Mouse (Mus musculus) left cerebral cortex, adult 9 months (tissue): ENCODE data around the gene Plvap.

Source experiments
- DNase-seq, 2 experiments: peaks; one replicate each; pipeline ENCODE4 v3.0.0; 2022; ENCODE audit warnings: low spot score in 2 of 2

Plvap gene

DNA sequence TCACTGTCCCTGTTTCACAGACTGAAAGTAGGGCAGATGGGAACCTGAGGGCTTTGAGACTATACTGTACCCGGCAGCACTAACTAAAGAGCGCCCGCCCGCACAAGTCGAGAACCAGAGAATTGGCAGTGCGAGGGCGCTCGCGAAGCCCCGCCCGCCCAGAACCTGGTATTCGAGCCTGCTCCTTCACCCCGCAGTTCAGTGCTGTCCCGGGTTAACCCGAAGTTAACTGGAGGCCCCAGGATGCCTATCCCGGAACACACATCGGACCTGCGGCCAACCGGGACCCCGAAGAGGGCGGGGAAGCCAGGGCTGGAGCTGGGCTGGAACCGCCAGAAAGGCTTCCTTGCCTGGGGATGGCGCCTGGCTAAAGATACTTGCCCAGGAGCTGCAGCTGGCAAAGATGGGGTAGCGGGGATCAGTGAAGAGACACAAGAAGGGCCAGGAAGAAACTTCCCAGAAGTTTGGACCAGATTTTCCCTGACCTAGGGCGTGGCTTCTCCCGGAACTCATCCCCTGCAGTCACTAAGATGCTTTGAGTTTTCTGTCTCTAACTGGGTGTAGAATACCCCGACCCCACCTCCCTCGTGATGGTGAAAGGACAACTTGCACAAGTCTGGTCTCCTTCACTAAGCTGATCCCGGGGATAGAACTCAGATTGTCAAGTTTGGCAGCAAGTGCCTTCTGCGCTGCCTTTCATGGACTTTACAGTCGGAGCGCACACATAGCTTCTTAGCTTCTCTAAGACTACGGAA is 23.7 kb downstream of the Plvap start, which contains the start of gene Gtpbp3:
TSS of gene Gtpbp3 (plus strand) at position 413 of the 755 bp plus-strand sequence.
- DNase-seq, result peak in 1 of 2 experiments; percentile 72

DNA sequence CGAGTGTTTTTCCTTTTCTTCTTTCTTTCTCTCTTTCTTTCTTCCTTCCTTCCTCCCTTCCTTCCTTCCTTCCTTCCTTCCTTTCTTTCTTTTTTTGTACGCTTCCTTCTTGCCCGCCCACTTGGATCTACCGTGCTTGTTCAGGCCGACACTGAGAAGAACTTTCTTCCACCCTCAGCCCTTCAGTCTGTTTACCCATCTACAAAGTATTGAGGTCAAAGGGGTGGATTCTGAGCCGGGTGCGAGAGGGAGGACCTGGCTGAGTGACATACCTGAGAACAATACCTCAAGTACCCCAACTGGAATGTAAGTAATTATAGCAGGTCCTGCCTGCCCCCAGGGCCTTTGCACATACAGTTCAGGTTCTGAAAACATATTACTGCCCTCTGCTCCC is 25.4 kb downstream of the Plvap start:
- DNase-seq, result no peak

DNA sequence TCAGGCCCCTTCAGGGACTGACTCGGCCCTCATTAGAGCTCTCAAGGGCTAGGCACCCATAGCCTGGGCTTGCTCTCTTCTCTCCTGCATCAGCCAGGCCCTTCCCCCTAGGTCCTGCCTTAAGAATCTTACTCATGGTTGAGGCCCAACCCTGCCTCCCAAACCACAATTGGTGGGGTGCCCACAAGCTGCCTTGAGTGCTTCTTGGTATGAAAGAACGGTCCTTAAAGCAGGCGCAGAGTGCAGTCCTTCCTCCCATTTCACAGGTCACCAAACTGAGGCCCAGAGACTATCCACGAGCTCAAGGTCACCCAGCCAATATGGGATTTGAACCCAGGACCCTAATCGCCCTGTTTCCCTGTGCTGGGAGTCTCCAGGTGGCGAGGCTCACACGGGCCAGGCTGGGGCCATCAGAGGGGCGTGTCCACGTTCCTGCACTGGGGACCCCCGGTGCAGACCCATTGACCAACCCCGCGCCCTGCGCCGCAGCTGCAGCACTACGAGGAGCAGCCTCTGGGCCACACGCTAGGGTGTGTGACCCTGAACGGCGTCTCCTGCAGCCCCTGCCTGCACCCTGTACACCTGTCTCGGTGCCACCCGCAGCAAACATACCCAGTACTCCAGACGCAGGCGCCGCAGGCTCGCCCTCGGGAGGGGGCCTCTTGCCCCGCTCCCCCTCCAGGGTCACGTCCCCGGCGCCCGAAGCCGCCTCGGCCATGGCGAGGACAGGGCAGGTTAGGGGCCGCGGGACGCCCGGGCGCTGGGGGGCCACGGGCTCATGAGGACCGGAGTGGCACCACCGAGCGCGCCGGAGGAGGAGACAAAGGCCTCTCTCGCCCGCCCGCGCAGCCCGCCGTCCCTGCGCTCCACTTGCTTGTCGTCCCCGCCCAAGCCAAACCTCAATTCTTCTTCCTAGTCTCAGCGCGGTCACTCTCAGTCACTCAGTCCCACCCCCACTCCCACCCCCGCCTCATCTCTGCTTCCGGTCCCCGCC is 26.1 kb downstream of the Plvap start, which contains the start of gene Ano8:
TSS of gene Ano8 (minus strand) at position 822 of the 994 bp plus-strand sequence.
- peak in 1 of 2 experiments; percentile 89 for DNase-seq

DNA sequence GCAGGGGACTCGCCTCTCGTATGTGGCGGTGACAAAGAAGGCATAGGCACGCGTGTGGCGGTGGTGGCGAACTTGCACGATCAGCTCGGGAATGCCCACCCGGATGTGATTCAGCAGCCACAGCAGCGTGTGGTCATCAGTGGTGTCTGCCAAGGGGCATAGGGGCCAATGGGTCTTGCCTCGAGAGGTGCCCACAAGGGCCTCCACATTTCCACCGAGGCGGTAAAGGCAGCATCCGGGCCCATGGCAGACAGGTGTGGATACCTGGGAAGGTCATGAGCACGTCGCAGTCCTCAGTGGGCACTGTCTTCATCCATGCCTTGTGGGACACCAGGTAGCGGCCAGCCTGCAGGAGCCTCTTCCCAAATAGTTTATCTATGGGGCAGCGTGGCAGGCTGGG is 26.8 kb downstream of the Plvap start:
- no peak for DNase-seq

DNA sequence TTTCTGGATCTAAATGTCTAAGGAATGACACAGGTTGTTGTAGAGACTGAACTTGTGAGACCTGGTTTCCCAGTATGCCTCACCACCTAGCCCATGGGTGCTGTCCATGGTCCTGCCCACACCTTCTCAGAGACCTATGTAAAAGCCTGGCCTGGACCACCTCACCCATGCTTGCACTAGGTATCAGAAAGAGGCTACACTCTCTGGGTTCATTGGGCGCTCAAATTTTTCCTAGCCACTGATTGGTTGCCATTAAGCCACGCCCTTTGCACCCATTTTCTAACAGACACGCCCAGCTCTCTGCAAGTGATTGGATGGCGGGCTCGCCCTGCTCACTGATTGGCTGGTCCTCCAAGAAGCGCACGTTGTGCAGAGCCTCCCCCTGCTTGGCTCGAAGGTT is 27.6 kb downstream of the Plvap start:
- DNase-seq, result no peak

DNA sequence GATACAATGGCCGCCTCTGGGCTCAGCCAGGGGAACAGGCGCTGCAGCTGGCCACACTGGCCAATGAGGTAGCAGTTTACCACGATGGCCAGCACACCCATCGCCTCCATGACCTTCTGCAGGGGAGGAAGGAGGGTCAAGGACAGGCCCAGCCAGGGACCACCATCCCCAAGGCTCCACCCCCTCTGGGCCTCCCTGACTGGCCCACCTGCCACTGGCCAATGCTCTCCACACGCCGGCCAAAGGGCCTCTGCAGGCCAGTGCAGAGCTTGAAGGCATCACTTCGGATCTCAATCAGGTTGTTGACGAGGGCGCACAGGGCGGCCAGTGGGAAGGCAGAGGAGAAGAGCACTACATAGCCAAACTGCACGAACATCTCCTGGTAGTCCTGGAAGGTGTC is 32.6 kb downstream of the Plvap start:
- DNase-seq, result no peak

DNA sequence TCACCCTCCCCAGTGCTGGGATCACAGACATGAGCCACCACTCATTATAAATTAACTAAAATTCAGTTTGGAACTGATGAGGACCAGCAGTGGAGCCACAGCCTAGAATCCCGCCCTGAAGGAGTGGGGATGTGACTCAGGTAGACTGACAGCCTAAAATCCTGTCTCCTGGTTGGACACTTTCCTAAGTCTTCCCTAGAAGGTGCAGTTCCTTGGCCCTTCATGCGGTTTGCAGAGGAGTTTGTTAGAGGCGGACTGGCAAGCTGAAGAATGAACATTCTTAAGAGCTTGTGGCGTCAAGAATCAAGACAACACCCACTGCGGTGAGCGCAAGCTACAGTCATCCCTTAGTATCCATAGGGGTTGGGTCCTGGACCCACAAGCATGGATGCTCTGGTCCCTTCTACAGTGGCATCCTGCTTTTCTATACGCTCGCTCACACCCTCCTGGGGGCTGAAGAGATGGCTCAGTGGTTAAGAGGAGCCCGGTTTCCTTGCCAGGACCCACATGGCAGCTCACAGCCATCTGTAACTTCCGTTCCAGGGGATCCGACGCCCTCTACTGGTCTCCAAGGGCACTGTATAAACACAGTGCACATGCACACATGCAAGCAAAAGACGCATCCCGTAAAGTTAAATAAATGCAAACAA is 34.2 kb downstream of the Plvap start:
- no peak for DNase-seq

DNA sequence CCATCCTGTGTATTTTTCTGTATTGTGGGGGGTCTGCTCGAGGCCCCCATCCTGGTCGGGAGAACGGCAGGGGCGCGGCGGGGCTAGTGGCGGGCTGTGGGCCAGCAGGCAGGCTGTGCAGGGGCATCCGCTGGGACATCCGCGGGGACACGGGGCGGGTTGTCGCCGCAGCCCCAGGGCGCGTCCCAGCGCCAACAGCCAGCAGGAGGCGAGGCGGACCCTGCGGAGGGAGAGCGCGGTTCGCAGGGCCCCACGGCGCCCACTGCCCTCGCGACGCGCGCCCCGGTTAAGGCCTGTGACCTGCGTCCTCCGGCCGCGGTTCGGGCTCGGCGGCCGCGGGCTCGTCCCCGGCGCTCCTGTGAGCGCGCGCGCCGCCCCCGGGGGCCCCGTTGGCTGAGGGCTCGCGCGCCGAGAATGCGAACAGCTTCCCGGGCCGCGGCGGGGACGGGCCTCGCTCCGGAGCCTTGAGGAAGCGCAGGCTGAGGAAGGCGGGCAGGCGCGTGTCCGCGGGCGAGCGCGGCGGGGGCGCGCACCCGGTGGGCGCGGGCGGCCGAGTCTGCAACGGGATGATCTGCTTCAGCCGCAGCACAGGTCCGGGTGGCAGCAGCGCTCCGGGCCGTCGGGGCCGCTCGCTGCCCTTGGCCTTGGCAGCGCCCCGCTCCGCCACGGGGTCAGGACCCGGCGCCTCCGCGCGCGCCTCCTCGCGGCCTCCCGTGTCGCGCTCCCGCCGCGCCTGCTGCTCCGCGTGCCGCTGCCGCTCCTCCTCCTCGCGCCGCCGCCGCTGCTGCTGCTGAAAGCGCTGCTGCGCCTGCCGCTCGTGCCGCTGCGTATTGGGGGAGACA is 35.2 kb downstream of the Plvap start:
- DNase-seq, result peak in 1 of 2 experiments; percentile 75

DNA sequence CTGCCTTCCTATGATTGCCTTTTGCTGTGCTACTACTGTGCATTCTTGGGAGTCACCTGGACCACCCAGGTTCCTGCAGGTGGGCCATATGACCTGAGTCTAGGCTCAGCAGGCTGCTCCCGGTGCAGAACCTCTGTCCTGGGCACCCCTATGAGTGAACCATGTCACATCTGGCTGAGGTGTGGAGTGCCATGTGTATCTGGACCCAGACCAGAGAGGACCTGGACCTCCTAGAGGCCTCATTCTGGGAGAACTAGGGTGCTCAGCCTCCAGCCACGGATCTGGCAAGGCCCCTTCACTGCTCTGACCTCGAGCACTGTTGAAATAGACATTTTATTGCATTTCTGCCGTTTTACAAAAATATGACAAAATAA is 35.9 kb downstream of the Plvap start:
- no peak for DNase-seq

DNA sequence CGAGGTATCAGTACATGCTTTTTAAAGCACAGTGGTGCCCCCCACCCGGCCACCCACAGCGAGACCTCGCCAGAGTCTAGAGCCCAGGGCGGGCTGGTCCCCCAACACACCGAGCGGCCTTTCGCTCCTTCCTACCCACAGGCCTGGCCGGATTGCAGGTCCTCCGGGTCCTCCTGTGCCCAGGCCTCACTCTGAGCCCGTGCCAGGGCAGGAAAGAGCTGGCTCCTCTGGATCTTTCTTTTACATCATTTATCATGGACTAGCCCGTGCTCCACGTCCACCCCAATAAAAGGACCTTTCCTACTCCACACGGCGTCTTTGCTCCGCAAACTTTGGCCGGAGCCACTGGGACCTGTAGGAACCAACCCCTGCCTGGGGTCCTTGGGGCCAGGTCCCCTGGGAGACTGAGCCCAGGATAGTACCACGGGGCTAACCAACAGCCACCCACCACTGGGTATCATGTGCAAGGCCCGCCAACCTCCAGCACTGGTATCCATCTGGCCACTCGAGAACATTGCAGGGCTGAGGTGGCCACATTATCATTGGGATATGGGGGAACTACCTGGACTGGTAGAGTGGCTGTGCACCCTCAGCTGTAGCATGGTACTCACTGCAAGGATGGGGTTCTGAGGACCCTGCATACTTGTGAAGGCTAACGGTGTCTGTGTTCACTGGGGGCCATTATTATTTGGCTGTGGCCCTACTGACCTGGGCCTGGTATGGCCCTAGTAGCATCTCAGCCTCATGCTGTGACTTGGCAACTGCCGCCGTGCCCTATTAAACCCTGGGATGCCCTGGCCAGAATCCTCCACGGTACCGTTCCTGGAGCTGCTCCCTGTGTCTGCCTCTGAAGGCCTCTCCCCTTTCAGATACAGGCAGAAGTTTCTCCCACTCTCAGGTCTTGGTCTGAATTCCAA is 36.5 kb downstream of the Plvap start:
- DNase-seq, result no peak

DNA sequence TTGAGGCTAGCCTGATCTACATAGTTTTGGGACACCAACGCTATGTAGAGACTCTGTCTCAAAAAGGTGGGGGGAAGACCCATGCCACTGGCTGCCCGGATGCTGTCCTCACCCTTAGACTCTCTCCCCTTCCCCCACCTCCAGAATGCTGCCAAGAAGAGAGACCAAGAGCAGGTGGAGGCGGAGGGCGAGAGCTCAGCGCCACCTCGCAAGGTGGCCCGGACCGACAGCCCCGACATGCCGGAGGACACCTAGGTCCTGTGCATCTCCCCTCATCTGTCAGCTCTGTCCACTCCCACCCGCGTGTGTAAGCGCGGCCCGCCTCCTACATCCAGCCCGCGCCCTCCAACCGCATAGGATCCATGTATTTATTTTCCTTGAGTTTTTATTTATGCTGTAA is 37.2 kb downstream of the Plvap start:
- no peak for DNase-seq

DNA sequence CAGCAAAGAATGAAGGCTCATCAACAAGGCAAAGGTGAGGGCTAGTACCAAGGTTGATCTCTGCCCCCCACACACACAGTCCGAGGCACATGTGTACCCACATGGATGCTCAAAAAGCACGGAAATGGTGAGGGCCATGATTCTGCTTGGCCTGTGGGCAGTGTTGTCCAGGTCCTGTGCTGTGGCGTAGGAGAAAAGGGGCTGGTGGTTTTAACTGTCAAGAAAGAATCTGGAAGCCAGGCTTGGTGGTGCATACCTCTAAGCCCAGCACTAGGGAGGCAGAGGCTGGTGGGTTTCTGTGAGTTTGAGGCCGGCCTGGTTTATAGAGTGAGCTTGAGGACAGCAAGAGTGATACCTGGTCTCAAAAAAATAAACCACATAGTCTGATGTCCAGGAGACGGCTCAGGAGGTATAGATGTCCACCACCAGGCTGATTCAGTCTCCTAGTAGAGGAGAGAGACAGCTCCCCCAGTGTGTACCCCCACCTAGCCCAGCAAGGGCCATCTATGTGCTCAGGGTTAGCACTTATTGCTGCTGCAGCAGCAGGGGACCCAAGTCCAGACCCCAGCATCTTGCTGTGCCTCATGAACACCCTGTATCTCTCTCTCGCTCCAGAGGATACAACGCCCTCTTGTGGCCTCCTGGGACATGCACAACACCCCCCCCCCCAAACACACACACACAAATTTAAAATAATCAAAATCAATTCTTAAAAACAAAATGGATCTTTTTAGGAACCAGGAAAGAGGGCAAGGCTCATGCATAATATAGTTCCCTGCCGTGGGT is 38.8 kb downstream of the Plvap start:
- no peak for DNase-seq

DNA sequence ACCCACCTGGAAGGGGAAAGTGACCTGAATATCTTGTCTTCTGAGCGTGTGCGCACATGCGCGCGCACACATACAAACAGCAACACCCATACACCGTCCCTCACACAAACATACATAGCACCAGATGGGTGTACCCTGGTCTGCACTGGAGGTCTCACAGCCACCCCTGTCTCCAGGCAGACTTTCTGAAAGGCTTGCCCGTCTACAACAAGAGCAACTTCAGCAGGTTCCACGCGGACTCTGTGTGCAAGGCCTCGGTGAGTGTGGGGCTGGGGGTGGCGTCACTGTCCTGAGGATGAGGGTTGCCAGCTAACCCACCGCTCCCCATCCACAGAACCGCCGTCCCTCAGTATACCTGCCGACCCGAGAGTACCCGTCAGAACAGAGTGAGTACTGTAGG is 39.7 kb downstream of the Plvap start:
- no peak for DNase-seq

DNA sequence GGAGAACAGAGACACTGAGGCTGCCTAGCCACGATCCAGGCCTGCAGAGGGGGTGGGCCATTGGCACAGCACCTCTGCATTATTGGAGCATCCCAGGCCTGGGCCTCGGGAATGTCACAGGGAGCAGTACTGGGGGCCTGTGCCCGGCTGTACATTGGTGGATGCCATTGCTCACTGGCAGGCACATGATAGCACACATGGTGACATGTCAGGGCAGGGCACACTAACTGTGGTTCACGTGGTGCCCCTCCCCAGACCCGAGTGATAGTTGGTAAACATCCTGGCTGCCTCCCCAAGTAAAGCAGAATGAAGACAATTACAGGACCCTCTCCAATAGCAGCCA is 40.7 kb downstream of the Plvap start:
- no peak for DNase-seq

DNA sequence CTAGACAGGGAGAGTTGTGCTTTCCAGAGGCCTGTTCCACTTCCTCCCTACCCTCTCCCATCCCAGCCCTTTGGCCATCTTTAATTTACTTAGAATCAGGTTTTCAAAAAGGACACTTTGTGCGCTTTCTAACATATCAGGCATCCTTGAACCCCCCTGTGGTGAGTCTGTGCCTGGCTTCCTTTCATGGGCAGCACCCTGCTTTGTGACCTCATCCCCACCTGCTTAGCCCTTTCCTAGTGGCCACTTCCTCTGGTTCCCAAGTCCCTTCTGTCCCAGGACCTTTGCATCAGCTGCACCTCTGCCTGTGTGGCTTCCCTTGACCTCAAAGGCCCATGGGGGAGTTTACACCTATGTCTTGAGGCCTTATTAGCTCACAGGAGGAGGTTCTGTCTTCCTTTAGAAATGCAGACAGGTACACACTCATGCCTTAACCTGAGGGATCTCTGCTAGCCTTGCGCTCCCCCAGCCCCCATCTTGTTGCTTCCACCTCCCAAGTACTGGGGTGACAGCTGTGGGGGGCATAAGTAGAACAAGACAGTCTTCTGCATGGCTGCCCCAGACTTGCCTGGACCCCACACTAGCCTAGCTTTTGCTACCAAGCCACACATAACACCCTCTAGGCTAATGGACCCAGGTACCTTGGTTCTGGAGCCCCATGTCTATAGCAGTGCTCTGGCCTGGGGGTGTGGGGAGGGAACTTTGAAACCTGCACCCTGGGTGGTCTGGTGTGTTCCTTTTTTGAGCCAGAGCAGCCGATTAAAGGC is 41.2 kb downstream of the Plvap start:
- DNase-seq, result no peak

DNA sequence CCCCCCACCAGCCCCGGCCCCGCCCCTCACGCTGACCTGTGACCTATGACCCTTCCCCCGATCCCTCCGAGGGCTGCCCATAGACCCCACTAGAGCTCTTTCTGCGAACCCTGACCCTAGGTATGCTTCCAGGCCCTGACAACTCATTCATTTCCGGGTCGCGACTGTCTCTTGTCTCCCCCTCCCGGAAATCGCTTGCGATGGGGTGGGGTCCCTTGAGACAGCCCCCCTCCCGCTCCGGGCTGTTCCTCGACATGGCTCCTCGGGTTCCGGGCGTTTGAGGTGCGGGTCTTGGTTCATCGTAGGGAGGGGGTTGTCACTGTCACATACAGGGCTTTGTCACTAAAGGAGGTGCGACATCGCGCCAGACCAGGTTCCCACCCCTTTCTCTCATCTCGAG is 42.1 kb downstream of the Plvap start:
- peak in 1 of 2 experiments; percentile 64 for DNase-seq

DNA sequence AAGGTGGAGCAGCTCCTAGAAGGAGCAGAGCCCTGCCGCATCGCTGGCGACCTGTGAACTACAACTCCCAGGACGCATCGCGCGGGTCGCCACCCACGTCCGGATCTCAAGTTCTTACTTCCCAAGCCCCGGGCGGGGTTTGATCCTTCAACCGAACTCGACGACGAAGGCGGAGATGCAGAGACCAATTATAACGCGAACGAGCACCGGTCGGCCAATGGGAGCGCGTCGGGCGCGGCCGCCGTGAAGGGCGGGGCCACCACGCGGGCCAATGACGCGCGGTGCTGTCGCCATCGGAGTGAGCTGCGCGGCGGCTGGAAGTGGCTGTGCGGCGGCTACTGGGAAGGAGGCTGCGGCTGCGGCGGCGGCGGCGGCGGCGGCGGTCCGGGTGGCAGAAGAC is 42.6 kb downstream of the Plvap start, which contains the start of gene Dda1:
TSS of gene Dda1 (plus strand) at position 284 of the 400 bp plus-strand sequence.
- DNase-seq, result peak; percentile 98 to 99

DNA sequence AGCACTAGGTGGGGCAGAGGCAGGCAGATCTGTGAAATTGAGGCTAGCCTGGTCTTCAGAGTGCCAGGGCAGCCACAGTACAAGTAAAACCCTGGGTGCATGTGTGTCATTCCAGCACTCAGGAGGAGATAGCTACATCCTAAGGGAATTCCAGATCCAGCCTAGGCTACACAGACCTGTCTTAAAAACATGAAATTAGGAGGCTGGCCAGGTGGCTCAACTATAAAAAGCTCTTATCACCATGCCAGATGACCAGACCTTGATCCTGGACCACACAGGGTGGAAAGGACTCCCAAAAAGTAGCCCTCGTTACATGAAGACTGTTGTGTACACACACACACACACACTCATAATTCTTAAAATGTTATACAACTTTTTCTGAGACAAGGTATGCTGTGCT is 43.6 kb downstream of the Plvap start:
- DNase-seq, result no peak

DNA sequence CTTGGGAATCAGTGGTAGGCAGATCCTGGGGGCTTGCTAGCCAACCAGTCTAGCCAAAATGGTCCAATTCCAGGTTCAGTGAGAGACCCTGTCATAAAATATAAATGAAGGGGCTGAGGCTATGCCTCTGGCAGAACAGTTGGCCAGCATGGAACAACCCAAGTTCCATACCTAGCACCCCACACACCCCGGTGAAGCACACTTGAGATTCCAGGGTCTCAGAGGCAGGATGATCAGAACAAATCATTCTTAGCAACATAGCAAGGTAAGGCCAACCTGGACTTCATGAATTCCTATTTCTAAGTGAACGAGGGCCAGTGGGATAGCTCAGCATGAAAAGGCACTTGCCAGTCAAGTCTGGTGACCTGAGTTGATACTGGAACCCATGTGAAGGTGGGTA is 44.4 kb downstream of the Plvap start:
- no peak for DNase-seq
